Mouse (Mus musculus) hindbrain, embryonic 11.5 days (tissue): ENCODE measurements around the gene Pcbp2. TPM values are rescaled to one million over a fixed set of nuclear protein-coding genes. Genes with fewer than 3 reads are reported as not detected.

Experiments used
- ATAC-seq: fragments of 200-750 bp; cut with Nextera tagmentation; 2 replicates; pipeline ENCODE4 v1.8.0; 2017; ENCODE audit warnings: mild to moderate bottlenecking, moderate TSS enrichment, moderate library complexity; ENCODE audit not compliant: low FRiP score
- DNase-seq: peaks from one replicate; pipeline ENCODE4 v3.0.0-alpha.2; 2015; ENCODE audit warnings: low spot score
- H3K27ac ChIP-seq: fragments of 300-500 bp; sonication (generic); 2 replicates; pipeline ENCODE4 v1.5.1; 2014; ENCODE audit warnings: mild to moderate bottlenecking, low read depth, low read length
- H3K27me3 ChIP-seq: fragments of 300-500 bp; sonication (generic); 2 replicates; pipeline ENCODE4 v1.6.1; 2014; ENCODE audit warnings: mild to moderate bottlenecking, low read length, moderate library complexity, mixed read lengths; ENCODE audit not compliant: control insufficient read depth, insufficient read depth
- H3K36me3 ChIP-seq: fragments of 300-500 bp; sonication (generic); 2 replicates; pipeline ENCODE4 v1.6.1; 2014; ENCODE audit warnings: mild to moderate bottlenecking, low read length, moderate library complexity, mixed read lengths; ENCODE audit not compliant: control insufficient read depth, insufficient read depth
- H3K4me1 ChIP-seq: fragments of 300-500 bp; sonication (generic); replicated peaks from 2 replicates; pipeline ENCODE4 v1.6.1; 2014; ENCODE audit warnings: low read length, mixed read lengths; ENCODE audit not compliant: control insufficient read depth, insufficient read depth
- H3K4me2 ChIP-seq: fragments of 300-500 bp; sonication (generic); replicated peaks from 2 replicates; pipeline ENCODE4 v1.6.1; 2014; ENCODE audit warnings: mild to moderate bottlenecking, low read depth, low read length
- H3K4me3 ChIP-seq: fragments of 300-500 bp; sonication (generic); 2 replicates; pipeline ENCODE4 v1.5.1; 2014; ENCODE audit warnings: low read depth, low read length
- H3K9ac ChIP-seq: fragments of 300-500 bp; sonication (generic); 2 replicates; pipeline ENCODE4 v1.6.1; 2014; ENCODE audit warnings: low read depth, low read length
- H3K9me3 ChIP-seq: fragments of 300-500 bp; sonication (generic); 2 replicates; pipeline ENCODE4 v1.6.1; 2016; ENCODE audit warnings: low read length; ENCODE audit not compliant: control insufficient read depth
- WGBS: fragments of 180-500 bp; shearing (Covaris S2); extraction: QIAGEN DNeasy Blood & Tissue Kit; methylation state at CpG from one replicate; pipeline ENCODE4 v1.1.7; 2014; 5-methylcytosine and 5-hydroxymethylcytosine counted together
- polyA plus RNA-seq: library from polyadenylated mRNA; unstranded; fragments of >200 nt; fragmentation: Nextera tagmentation; extraction: Ambion mirVana; gene quantifications from 2 replicates; pipeline ENCODE4 v1.2.1, GENCODE M21; 2014

The Pcbp2 gene
- polyA plus RNA-seq, 1 experiment from 2014 or later: 273 TPM

- Histone ChIP-seq H3K36me3 (peaks cover 30% of the 10 kb centered on the region), H3K9me3 (no peaks in the 10 kb centered on the region), H3K4me2 (no peak overlapping the region), H3K9ac (no peak overlapping the region), H3K27me3 (no peaks in the 10 kb centered on the region), H3K4me1 (no peaks in the 10 kb centered on the region), H3K27ac (no peak overlapping the region), H3K4me3 (no peak overlapping the region)
- no peak for DNase-seq
- ATAC-seq: no peak
- 90% methylated on average over 6 of the region's 6 CpGs for WGBS
Measured at GRCm38 (mm10) chr15:102499851-102500250, 29.5 kb downstream of the Pcbp2 start.

GRCm38 (mm10) chr15:102500479-102500878, 30.1 kb downstream of the Pcbp2 start:
- peaks cover 30% of the 10 kb centered on the region for H3K36me3 ChIP-seq
- H3K9me3 ChIP-seq: no peaks in the 10 kb centered on the region
- H3K9ac ChIP-seq: no peak overlapping the region
- H3K27ac ChIP-seq: no peak overlapping the region
- H3K4me1 ChIP-seq: no peaks in the 10 kb centered on the region
- 95% methylated on average over 5 of the region's 5 CpGs for WGBS
- no peak overlapping the region for H3K4me3 ChIP-seq
- DNase-seq (no peak), ATAC-seq (no peak)
- no peaks in the 10 kb centered on the region for H3K27me3 ChIP-seq
- no peak overlapping the region for H3K4me2 ChIP-seq

GRCm38 (mm10) chr15:102501084-102501814, 30.9 kb downstream of the Pcbp2 start:
- H3K27me3 ChIP-seq: no peaks in the 10 kb centered on the region
- no peak for ATAC-seq
- peaks cover 30% of the 10 kb centered on the region for H3K36me3 ChIP-seq

GRCm38 (mm10) chr15:102502254-102502840, 32.0 kb downstream of the Pcbp2 start:
- no peak overlapping the region for H3K9ac ChIP-seq
- H3K27ac ChIP-seq: no peak overlapping the region
- H3K9me3 ChIP-seq: no peaks in the 10 kb centered on the region
- H3K4me1 ChIP-seq: no peaks in the 10 kb centered on the region
- DNase-seq (no peak), ATAC-seq (no peak)
- 80% methylated on average over 9 of the region's 9 CpGs for WGBS
- H3K4me3 ChIP-seq: no peak overlapping the region
- peaks cover 28% of the 10 kb centered on the region for H3K36me3 ChIP-seq
- H3K27me3 ChIP-seq: no peaks in the 10 kb centered on the region
- no peak overlapping the region for H3K4me2 ChIP-seq

More at GRCm38 (mm10) chr15:102501084-102501814, 30.9 kb downstream of the Pcbp2 start:
- 91% methylated on average over 19 of the region's 19 CpGs for WGBS
- Histone ChIP-seq H3K27ac (no peak overlapping the region), H3K4me1 (no peaks in the 10 kb centered on the region), H3K9ac (no peak overlapping the region), H3K4me2 (no peak overlapping the region), H3K4me3 (no peak overlapping the region), H3K9me3 (no peaks in the 10 kb centered on the region)
- DNase-seq: no peak

GRCm38 (mm10) chr15:102503447-102503846, 33.1 kb downstream of the Pcbp2 start, which contains the start of gene Gm10337:
TSS of gene Gm10337 (plus strand) at chr15:102503722.
- Histone ChIP-seq H3K36me3 (peaks cover 28% of the 10 kb centered on the region), H3K27me3 (no peaks in the 10 kb centered on the region), H3K4me1 (no peaks in the 10 kb centered on the region), H3K27ac (no peak within 1 kb of the TSS), H3K4me3 (no peak within 1 kb of the TSS), H3K9ac (no peak within 1 kb of the TSS), H3K4me2 (no peak within 1 kb of the TSS), H3K9me3 (no peaks in the 10 kb centered on the region)
- DNase-seq (no peak), ATAC-seq (no peak)
- 89% methylated on average over 1 of the region's 1 CpGs for WGBS

- 89% methylated on average over 9 of the region's 9 CpGs for WGBS
- DNase-seq: no peak
- H3K36me3 ChIP-seq: peaks cover 28% of the 10 kb centered on the region
Measured at GRCm38 (mm10) chr15:102503924-102504782, 33.8 kb downstream of the Pcbp2 start.

GRCm38 (mm10) chr15:102505073-102505769, 34.9 kb downstream of the Pcbp2 start:
- no peak overlapping the region for H3K9ac ChIP-seq
- no peaks in the 10 kb centered on the region for H3K27me3 ChIP-seq
- DNase-seq: no peak
- H3K4me3 ChIP-seq: no peak overlapping the region
- no peak for ATAC-seq
- H3K4me1 ChIP-seq: no peaks in the 10 kb centered on the region
- no peaks in the 10 kb centered on the region for H3K9me3 ChIP-seq
- peaks cover 19% of the 10 kb centered on the region for H3K36me3 ChIP-seq
- H3K27ac ChIP-seq: no peak overlapping the region
- H3K4me2 ChIP-seq: no peak overlapping the region
- 77% methylated on average over 12 of the region's 12 CpGs for WGBS

More at GRCm38 (mm10) chr15:102503924-102504782, 33.8 kb downstream of the Pcbp2 start:
- H3K4me1 ChIP-seq: no peaks in the 10 kb centered on the region
- no peak overlapping the region for H3K4me2 ChIP-seq
- no peaks in the 10 kb centered on the region for H3K9me3 ChIP-seq
- no peak for ATAC-seq
- H3K4me3 ChIP-seq: no peak overlapping the region
- no peak overlapping the region for H3K9ac ChIP-seq
- no peak overlapping the region for H3K27ac ChIP-seq
- no peaks in the 10 kb centered on the region for H3K27me3 ChIP-seq

GRCm38 (mm10) chr15:102505770-102506463, 35.6 kb downstream of the Pcbp2 start:
- DNase-seq (no peak), ATAC-seq (no peak)
- H3K9ac ChIP-seq: no peak overlapping the region
- H3K4me1 ChIP-seq: no peaks in the 10 kb centered on the region
- H3K27ac ChIP-seq: no peak overlapping the region
- WGBS: 92% methylated on average over 9 of the region's 9 CpGs
- H3K36me3 ChIP-seq: peaks cover 13% of the 10 kb centered on the region; the same call in 1 of the 2 replicates
- no peak overlapping the region for H3K4me3 ChIP-seq
- H3K4me2 ChIP-seq: no peak overlapping the region
- H3K9me3 ChIP-seq: no peaks in the 10 kb centered on the region
- no peaks in the 10 kb centered on the region for H3K27me3 ChIP-seq
